Comparison of ENCODE assay signal across 8 mouse cellular contexts in the genomic region with DNA sequence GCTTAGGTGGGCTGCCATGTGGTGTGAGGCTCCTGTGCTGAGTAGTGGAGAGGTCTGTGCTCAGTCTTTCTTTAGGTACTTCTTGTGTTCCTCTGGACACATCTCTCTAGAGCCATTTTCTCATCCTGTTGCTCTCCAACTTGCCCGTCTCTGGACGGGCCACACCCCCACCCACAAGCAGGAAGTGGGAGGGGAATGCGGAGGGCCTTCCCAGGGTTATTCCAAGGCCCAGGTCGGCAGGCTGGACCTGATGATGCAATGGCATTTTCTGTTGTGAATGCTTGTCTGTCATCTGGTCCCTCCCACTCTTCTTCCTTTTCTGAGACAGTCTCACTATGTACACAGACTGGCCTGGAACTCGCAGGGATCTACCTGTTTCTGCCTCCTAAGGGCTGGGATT. TPM values are rescaled to one million over a fixed set of nuclear protein-coding genes. Genes with fewer than 3 reads are reported as not detected.
DNase-seq lines count a peak whose midpoint lies in the region; ATAC-seq lines count a peak whose summit lies in the region.

No protein-coding gene starts in this region.

- no peak overlapping the region for H3K27ac ChIP-seq in embryonic facial prominence, embryonic 14.5 days (replicated peaks; ENCODE audit: low read depth, low read length)
- H3K27ac ChIP-seq in intestine, embryonic 16.5 days (ENCODE audit: low read length): peak overlapping the region; percentile 6; the same call in 1 of the 2 replicates
- peak overlapping the region; percentile 2; the same call in 1 of the 2 replicates for H3K27ac ChIP-seq in liver, embryonic 16.5 days (ENCODE audit: low read length)

- WGBS in embryonic facial prominence, embryonic 14.5 days: 26% methylated on average over 5 of the region's 5 CpGs
- WGBS in intestine, embryonic 16.5 days: 12% methylated on average over 5 of the region's 5 CpGs
- 13% methylated on average over 5 of the region's 5 CpGs for WGBS in liver, embryonic 16.5 days (ENCODE audit: insufficient replicate concordance)

- peak overlapping the region; percentile 24; the same call in 1 of the 2 replicates for H3K4me2 ChIP-seq in embryonic facial prominence, embryonic 14.5 days (ENCODE audit: low read depth, low read length)
- peak overlapping the region; percentile 92; the same call in 1 of the 2 replicates for H3K4me2 ChIP-seq in intestine, embryonic 16.5 days (ENCODE audit: low read depth, low read length)
- peak overlapping the region; percentile 41 for H3K4me2 ChIP-seq in liver, embryonic 16.5 days (ENCODE audit: low read depth, low read length)

- no peaks in the 10 kb centered on the region for H3K27me3 ChIP-seq in megakaryocyte, embryonic 14.5 days (replicated peaks)
- H3K27me3 ChIP-seq in embryonic facial prominence, embryonic 14.5 days (replicated peaks; ENCODE audit: control insufficient read depth, insufficient read depth, low read length): no peaks in the 10 kb centered on the region
- H3K27me3 ChIP-seq in intestine, embryonic 16.5 days (replicated peaks; ENCODE audit: control insufficient read depth, insufficient read depth, low read length): no peaks in the 10 kb centered on the region
- no peaks in the 10 kb centered on the region for H3K27me3 ChIP-seq in liver, embryonic 16.5 days (ENCODE audit: control insufficient read depth, insufficient read depth, low read depth, low read length)

- H3K9me3 ChIP-seq in megakaryocyte, embryonic 14.5 days: no peaks in the 10 kb centered on the region
- no peaks in the 10 kb centered on the region for H3K9me3 ChIP-seq in embryonic facial prominence, embryonic 14.5 days (ENCODE audit: control insufficient read depth, low read length)
- H3K9me3 ChIP-seq in intestine, embryonic 16.5 days (ENCODE audit: control insufficient read depth, low read length): no peaks in the 10 kb centered on the region
- no peaks in the 10 kb centered on the region for H3K9me3 ChIP-seq in liver, embryonic 16.5 days (replicated peaks; ENCODE audit: control insufficient read depth, low read length)

- DNase-seq in embryonic facial prominence, embryonic 14.5 days (ENCODE audit: low spot score): peak; percentile 39
- no peak for DNase-seq in layer of hippocampus, adult 8-10 months (ENCODE audit: low spot score in 2 of 2)
- DNase-seq in urinary bladder, postnatal 25 days (ENCODE audit: low spot score): no peak
- no peak for DNase-seq in cerebellum, adult 9-11 months

- ATAC-seq in megakaryocyte, adult 5-6 weeks (ENCODE audit: poor library complexity, severe bottlenecking): no peak
- ATAC-seq in embryonic facial prominence, embryonic 14.5 days (ENCODE audit: low read depth): no peak
- peak; percentile 50 for ATAC-seq in intestine, embryonic 16.5 days
- ATAC-seq in liver, embryonic 16.5 days (ENCODE audit: low read depth): peak; percentile 49

- H3K4me1 ChIP-seq in megakaryocyte, embryonic 14.5 days: peaks cover 74% of the 10 kb centered on the region
- peaks cover 21% of the 10 kb centered on the region for H3K4me1 ChIP-seq in embryonic facial prominence, embryonic 14.5 days (ENCODE audit: control insufficient read depth, insufficient read depth, low read length)
- peaks cover 25% of the 10 kb centered on the region for H3K4me1 ChIP-seq in intestine, embryonic 16.5 days (ENCODE audit: control insufficient read depth, insufficient read depth, low read length)
- peaks cover 27% of the 10 kb centered on the region for H3K4me1 ChIP-seq in liver, embryonic 16.5 days (ENCODE audit: control insufficient read depth, low read depth, low read length)

- H3K4me3 ChIP-seq in megakaryocyte, embryonic 14.5 days (replicated peaks): peak overlapping the region; percentile 100
- no peak overlapping the region for H3K4me3 ChIP-seq in embryonic facial prominence, embryonic 14.5 days (ENCODE audit: low read depth, low read length)
- H3K4me3 ChIP-seq in intestine, embryonic 16.5 days (ENCODE audit: low read length): no peak overlapping the region
- H3K4me3 ChIP-seq in liver, embryonic 16.5 days (ENCODE audit: low read depth, low read length): no peak overlapping the region

- H3K9ac ChIP-seq in embryonic facial prominence, embryonic 14.5 days (ENCODE audit: low read depth, low read length): peak overlapping the region; percentile 98; the same call in 1 of the 2 replicates
- H3K9ac ChIP-seq in intestine, embryonic 16.5 days (ENCODE audit: low read depth, low read length): 0 out of 2 replicates have a peak overlapping the region, but pooled peaks have one; percentile 91
- peak overlapping the region; percentile 31 for H3K9ac ChIP-seq in liver, embryonic 16.5 days (ENCODE audit: low read depth, low read length)

- H3K36me3 ChIP-seq in megakaryocyte, embryonic 14.5 days (replicated peaks; ENCODE audit: low read length): peaks cover 31% of the 10 kb centered on the region
- H3K36me3 ChIP-seq in embryonic facial prominence, embryonic 14.5 days (ENCODE audit: control insufficient read depth, insufficient read depth, low read length): peaks cover 8% of the 10 kb centered on the region
- H3K36me3 ChIP-seq in intestine, embryonic 16.5 days (ENCODE audit: control insufficient read depth, insufficient read depth, low read length): peaks cover 6% of the 10 kb centered on the region; the same call in 1 of the 2 replicates
- no peaks in the 10 kb centered on the region for H3K36me3 ChIP-seq in liver, embryonic 16.5 days (ENCODE audit: control insufficient read depth, insufficient read depth)

RNA-seq across cellular contexts. Expression of gene Zfp598, which starts 2.7 kb away (rescaled TPM):
- polyA plus RNA-seq in megakaryocyte, embryonic 14.5 days (2012; ENCODE audit: insufficient read depth, low replicate concordance): 45.3 and 55.8 TPM in 2 replicates
- 18.1 and 19.2 TPM in 2 replicates for total RNA-seq in megakaryocyte, adult 5-6 weeks (2015)
- total RNA-seq in megakaryocyte, adult 5-6 weeks (2017): 12.7 and 17.8 TPM in 2 replicates
- 23.7 and 25.2 TPM in 2 replicates for polyA plus RNA-seq in embryonic facial prominence, embryonic 14.5 days (2014; fragmentation: Nextera tagmentation; extraction: Ambion mirVana)
- 11.0 and 15.4 TPM in 2 replicates for polyA plus RNA-seq in intestine, embryonic 16.5 days (2015; fragmentation: Nextera tagmentation; extraction: Ambion mirVana)
- 6.3 and 8.7 TPM in 2 replicates for polyA plus RNA-seq in liver, embryonic 16.5 days (2015; fragmentation: Nextera tagmentation; extraction: Ambion mirVana)
- 10 to 100 TPM; 36.8 to 41.6 (median 38.2) TPM for total RNA-seq in layer of hippocampus, adult 8-10 months (2022)

RNA-seq across cellular contexts. Expression of gene Npw, which starts 13.9 kb away (rescaled TPM):
- 1.1 TPM in 1 of 2 replicates, not detected in the other for polyA plus RNA-seq in megakaryocyte, embryonic 14.5 days (2012; ENCODE audit: insufficient read depth, low replicate concordance)
- total RNA-seq in megakaryocyte, adult 5-6 weeks (2015): not detected in 2 replicates
- total RNA-seq in megakaryocyte, adult 5-6 weeks (2017): not detected in 2 replicates
- polyA plus RNA-seq in embryonic facial prominence, embryonic 14.5 days (2014; fragmentation: Nextera tagmentation; extraction: Ambion mirVana): 0.82 and 1.4 TPM in 2 replicates
- polyA plus RNA-seq in intestine, embryonic 16.5 days (2015; fragmentation: Nextera tagmentation; extraction: Ambion mirVana): 0.29 TPM in 1 of 2 replicates, not detected in the other
- 0.15 and 0.38 TPM in 2 replicates for polyA plus RNA-seq in liver, embryonic 16.5 days (2015; fragmentation: Nextera tagmentation; extraction: Ambion mirVana)
- 1 to 10 TPM in 3 of 4 experiments, not detected in 1; 1.1 to 2.6 (median 2.5) TPM for total RNA-seq in layer of hippocampus, adult 8-10 months (2022)

RNA-seq across cellular contexts. Expression of gene Syngr3, which starts 17.6 kb away (rescaled TPM):
- 0.04 TPM in 1 of 2 replicates, not detected in the other for polyA plus RNA-seq in megakaryocyte, embryonic 14.5 days (2012; ENCODE audit: insufficient read depth, low replicate concordance)
- total RNA-seq in megakaryocyte, adult 5-6 weeks (2015): not detected in 2 replicates
- total RNA-seq in megakaryocyte, adult 5-6 weeks (2017): not detected in 2 replicates
- 7.7 and 8.2 TPM in 2 replicates for polyA plus RNA-seq in embryonic facial prominence, embryonic 14.5 days (2014; fragmentation: Nextera tagmentation; extraction: Ambion mirVana)
- 6.0 and 6.9 TPM in 2 replicates for polyA plus RNA-seq in intestine, embryonic 16.5 days (2015; fragmentation: Nextera tagmentation; extraction: Ambion mirVana)
- 0.05 and 0.21 TPM in 2 replicates for polyA plus RNA-seq in liver, embryonic 16.5 days (2015; fragmentation: Nextera tagmentation; extraction: Ambion mirVana)
- 100 to 1,000 TPM; 137 to 165 (median 150) TPM for total RNA-seq in layer of hippocampus, adult 8-10 months (2022)

RNA-seq across cellular contexts. Expression of gene Slc9a3r2, which starts 22.0 kb away (rescaled TPM):
- polyA plus RNA-seq in megakaryocyte, embryonic 14.5 days (2012; ENCODE audit: insufficient read depth, low replicate concordance): 0.85 TPM in 1 of 2 replicates, not detected in the other
- total RNA-seq in megakaryocyte, adult 5-6 weeks (2015): 0.30 and 1.4 TPM in 2 replicates
- total RNA-seq in megakaryocyte, adult 5-6 weeks (2017): 1.1 and 1.5 TPM in 2 replicates
- polyA plus RNA-seq in embryonic facial prominence, embryonic 14.5 days (2014; fragmentation: Nextera tagmentation; extraction: Ambion mirVana): 56.7 and 57.7 TPM in 2 replicates
- 37.5 and 38.6 TPM in 2 replicates for polyA plus RNA-seq in intestine, embryonic 16.5 days (2015; fragmentation: Nextera tagmentation; extraction: Ambion mirVana)
- polyA plus RNA-seq in liver, embryonic 16.5 days (2015; fragmentation: Nextera tagmentation; extraction: Ambion mirVana): 9.8 and 11.8 TPM in 2 replicates
- 10 to 100 TPM; 41.9 to 48.7 (median 44.1) TPM for total RNA-seq in layer of hippocampus, adult 8-10 months (2022)

RNA-seq across cellular contexts. Expression of gene Gfer, which starts 23.8 kb away (rescaled TPM):
- 47.3 and 53.9 TPM in 2 replicates for polyA plus RNA-seq in megakaryocyte, embryonic 14.5 days (2012; ENCODE audit: insufficient read depth, low replicate concordance)
- 18.1 and 21.8 TPM in 2 replicates for total RNA-seq in megakaryocyte, adult 5-6 weeks (2015)
- 31.6 and 36.2 TPM in 2 replicates for total RNA-seq in megakaryocyte, adult 5-6 weeks (2017)
- 40.8 and 41.9 TPM in 2 replicates for polyA plus RNA-seq in embryonic facial prominence, embryonic 14.5 days (2014; fragmentation: Nextera tagmentation; extraction: Ambion mirVana)
- 47.3 and 48.5 TPM in 2 replicates for polyA plus RNA-seq in intestine, embryonic 16.5 days (2015; fragmentation: Nextera tagmentation; extraction: Ambion mirVana)
- 23.7 and 23.9 TPM in 2 replicates for polyA plus RNA-seq in liver, embryonic 16.5 days (2015; fragmentation: Nextera tagmentation; extraction: Ambion mirVana)
- 10 to 100 TPM; 17.9 to 23.4 (median 21.1) TPM for total RNA-seq in layer of hippocampus, adult 8-10 months (2022)

Comparison
In these comparisons a context has a peak if more than half of its experiments do, and no peak if none do; other contexts are left out.
1. ATAC-seq: peak in intestine, embryonic 16.5 days (single experiment) and liver, embryonic 16.5 days (single experiment); none in megakaryocyte, adult 5-6 weeks (single experiment) and embryonic facial prominence, embryonic 14.5 days (single experiment).
2. H3K4me2 ChIP-seq: peak in every context shown above with its lines; median percentile 92 in intestine, embryonic 16.5 days; 41 in liver, embryonic 16.5 days; 24 in embryonic facial prominence, embryonic 14.5 days.
3. H3K9ac ChIP-seq: peak in every context shown above with its lines; median percentile 98 in embryonic facial prominence, embryonic 14.5 days; 91 in intestine, embryonic 16.5 days; 31 in liver, embryonic 16.5 days.